Mouse (Mus musculus) Muller cell, postnatal 12 days (primary cell): ENCODE measurements around the gene Tpm3.

Experiments used
- DNase-seq: peaks from one replicate; pipeline ENCODE4 v3.0.0-alpha.2; 2015; ENCODE audit errors: inconsistent ontology term

Gene Tpm3

DNA sequence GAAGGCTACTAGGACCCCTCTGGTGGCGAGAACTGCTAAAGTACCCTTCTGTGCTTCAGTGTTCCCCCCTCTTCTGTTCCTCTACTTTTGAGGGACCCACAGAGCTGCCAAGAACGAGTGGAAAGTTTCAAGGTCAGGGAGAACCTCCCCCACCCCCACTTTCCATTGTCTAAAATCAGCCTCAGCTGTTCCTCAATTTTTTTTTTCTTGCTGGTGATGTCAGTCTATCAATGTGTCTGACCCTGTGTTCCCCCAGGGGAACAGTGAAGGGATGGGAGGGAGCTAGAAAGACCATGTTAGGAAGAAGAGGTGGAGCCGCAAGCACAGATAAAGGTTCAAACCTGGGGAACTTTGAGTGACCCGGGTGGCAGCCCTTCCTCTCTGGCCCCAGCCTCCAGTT lies at the start of gene Tpm3:
Gene Tpm3 (plus strand): TSS at position 356 of the 400 bp plus-strand sequence.
- no peak for DNase-seq

DNA sequence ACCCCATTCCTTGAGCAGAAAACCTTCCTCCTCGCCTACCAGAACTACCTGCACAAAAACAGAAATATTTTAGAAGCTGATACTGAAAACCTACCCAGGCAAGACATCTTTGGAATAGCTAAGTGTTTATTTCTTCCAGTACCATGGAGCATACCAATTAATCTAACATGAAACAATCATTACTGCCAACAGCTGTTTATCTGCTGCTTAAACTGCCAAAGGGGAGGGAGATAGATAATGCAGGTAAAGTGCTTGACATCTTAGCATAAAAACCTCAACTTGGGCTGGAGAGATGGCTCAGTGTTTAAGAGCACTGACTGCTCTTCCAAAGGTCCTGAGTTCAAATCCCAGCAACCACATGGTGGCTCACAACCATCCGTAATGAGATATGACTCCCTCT lies 37.8 kb upstream of the Tpm3 start:
- DNase-seq: no peak

DNA sequence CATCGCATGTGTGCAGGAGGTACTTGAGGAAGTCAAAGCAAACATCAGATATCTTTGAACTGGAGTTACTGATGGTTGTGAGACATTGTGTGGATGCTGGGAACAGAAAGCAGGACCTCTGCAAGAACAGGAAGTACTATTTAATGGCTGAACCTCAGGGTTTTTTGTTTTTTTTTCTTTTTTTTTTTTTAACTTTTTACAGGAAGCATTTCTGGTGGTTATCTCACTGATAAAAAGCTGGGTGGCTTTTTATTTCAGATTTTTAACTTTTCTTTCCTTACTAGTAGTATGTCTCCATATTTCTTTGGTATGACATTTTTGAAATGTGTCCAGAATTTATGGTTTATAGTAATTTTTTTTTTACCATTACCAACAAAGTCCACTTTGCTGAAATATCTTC lies 36.2 kb upstream of the Tpm3 start:
- DNase-seq: no peak

DNA sequence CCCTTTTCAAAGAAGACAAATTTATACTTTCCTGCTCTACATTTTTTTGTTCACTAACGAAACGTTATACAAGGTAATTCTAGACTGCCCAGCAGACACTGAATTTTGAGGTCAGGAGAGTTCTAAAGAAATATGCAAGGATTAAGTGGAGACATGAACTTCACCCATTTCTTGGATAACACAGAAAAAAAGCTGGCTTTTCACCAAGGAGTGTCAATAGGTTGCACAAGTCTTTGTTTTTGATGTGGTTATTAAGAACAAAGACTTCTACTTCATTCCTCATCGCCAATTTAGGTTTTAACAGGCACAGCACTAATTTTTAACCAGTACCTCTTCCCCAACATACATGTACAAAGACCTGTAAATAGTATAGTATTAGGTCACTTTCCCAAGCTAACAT lies 22.8 kb upstream of the Tpm3 start:
- DNase-seq: peak; percentile 43

DNA sequence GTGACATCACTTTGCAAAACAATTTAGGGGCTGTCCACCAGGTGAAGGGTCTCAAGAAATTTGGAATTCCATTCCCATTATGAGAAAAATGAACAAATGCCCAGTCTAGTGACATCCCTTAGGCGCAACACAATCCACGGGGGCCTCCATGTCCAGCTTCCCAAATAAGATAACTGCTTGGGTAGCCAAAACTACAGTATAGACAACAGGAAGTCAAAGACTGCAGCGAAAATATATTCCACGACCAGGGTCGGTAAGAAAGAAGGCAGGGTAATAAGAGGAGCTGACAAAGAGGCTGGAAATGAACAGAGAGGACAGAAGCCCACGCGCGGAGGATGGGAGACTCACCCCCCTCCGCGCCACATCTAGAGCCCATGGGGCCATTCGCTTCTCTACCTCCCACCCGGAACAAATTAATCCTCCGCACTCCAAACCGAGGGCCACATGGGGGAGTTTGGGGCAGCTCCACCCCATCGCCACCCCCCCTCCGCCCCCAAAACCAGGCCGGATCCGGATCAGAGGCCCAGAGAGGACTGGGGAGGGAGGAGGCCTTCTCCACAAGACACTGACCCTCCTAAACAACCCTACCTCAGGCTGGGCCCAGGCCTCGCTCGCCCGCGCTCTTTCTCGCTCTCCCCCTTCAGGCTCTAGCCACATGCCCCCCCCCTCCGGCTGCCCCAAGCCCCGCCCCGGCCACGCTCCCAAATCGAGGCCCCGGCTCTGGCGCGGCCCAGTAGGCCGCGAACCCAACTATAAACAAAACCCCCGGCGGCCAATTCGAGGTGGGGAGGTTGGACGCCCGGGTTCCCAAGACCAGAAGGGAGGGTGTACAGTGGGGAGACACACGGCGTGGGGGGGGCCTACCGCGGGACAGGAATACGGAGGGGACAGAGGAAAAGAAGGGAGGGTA lies 20.8 kb upstream of the Tpm3 start, which contains the start of gene 4933434E20Rik:
Gene 4933434E20Rik (plus strand): TSS at position 196 of the 910 bp plus-strand sequence.
- DNase-seq: peak; percentile 86

- peak; percentile 100 for DNase-seq
These were observed 19.9 kb upstream of the Tpm3 start, which contains the start of gene Ubap2l for GRCm38 (mm10) chr3:90052351-90053241. Gene Ubap2l, minus strand, starts transcription at chr3:90052628.

DNA sequence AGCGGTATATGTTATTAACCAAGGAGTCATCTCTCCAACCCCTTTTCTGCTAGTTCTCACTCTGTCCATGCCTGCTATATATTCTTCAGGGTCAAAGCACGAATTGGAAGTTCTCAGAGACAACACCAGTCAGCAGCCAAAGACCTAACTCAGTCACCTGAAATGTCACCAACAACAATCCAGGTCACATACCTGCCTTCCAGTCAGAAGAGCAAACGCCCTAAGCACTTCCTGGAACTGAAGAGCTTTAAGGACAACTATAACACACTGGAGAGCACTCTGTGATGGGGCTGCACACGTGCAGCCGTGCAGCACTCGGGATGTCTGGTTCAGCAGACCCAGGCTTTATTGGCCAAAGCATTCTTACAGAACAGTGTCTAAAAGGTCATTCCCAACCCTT lies 10.9 kb upstream of the Tpm3 start:
- DNase-seq: no peak

GRCm38 (mm10) chr3:90062539-90062938 lies 9.9 kb upstream of the Tpm3 start:
- DNase-seq: no peak

DNA sequence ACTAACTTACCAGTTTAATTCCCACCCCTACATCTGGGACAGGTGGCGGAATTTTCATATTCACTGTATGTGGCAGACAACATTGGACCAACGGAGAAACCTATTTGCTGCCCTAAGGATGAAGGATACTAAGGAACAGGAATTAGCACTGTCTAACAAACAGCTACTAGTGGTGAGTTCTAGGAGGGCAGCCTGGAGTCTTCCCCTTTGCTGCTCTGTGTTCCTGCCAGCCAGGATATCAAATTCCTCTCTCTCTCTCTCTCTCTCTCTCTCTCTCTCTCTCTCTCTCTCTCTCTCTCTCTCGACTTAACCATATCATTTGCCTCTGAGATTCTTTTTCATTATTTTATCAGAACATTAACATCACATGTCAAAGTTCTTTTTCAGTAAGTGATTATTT lies 8.1 kb upstream of the Tpm3 start:
- DNase-seq: no peak

DNA sequence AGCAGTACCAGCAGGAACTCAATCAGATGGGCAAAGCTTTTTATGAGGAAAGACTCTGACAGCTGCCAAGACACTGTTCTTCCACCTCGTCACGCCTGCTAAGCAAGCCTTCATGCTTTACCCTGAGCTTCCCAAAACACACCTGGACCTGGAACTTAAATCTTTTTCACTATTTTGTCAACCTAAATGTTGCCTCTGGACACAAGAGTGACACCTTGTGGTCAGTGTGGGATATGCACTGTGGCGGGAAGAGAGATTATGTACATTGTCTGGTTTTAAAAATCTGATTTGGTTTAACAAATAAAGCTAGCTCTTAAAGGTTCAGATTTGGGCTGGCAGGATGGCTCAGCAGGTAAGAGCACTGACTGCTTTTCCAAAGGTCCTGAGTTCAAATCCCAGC lies 6.9 kb upstream of the Tpm3 start:
- DNase-seq: no peak

DNA sequence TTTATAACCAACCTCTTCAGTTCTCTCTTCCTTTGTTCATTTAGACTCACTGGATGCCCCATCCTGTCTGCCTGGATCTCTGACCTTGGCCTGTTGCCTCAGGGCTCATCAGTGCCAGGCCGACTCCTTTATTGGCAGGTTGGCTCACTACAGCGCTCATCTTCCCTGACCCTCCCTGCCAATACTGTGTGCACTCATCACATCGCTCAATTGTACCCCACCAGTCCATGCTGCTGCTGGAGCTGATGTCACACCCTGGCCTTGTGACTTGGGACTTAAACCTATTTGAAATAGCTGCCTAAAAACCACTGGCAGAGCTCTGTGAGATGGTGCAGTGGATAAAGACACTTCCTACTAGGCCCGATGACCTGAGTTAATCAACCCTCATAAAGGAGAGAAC lies 4.6 kb upstream of the Tpm3 start:
- no peak for DNase-seq

- no peak for DNase-seq
These were observed 2.8 kb upstream of the Tpm3 start for GRCm38 (mm10) chr3:90069688-90070087.

DNA sequence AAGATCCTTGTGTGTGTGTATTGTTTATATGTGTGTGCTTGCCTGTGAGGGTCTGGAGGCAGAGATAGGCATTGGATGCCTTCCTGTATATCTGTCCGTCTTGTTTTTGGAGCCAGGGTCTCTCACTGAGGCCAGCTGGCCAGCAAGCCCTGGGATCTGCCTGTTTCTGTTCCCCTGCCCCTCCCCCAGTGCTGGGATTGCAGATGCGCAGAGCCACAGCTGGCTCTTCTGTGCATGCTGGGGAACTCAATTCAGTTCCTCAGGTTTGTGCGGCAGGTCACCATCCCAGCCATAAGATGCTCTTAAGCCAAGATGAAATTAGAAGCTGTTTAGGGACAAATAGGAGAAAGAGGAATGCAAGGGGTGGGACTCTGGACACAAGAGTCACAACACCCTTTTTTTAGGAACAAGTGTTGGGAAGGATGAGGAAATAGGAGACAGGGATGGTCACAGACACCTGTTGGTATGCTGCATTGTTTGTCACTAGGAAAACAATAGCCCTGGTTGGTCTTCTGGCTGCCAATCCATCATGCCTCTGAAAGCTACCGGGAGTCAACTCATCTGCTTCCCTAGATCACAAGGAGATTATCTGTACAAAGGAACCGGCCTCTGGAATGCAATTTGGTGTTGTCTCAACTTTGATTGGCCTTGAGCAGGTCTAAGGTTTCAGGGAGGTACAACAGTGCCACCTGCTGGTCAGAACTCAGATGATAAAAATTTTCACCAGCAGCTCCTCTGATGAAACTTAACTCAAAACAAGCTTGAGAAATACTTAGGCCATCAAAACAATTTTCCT lies 4.7 kb downstream of the Tpm3 start:
- DNase-seq: peak; percentile 83

GRCm38 (mm10) chr3:90078224-90078623 lies 5.8 kb downstream of the Tpm3 start:
- DNase-seq: no peak

GRCm38 (mm10) chr3:90079133-90079762 lies 6.8 kb downstream of the Tpm3 start:
- peak; percentile 98 for DNase-seq

DNA sequence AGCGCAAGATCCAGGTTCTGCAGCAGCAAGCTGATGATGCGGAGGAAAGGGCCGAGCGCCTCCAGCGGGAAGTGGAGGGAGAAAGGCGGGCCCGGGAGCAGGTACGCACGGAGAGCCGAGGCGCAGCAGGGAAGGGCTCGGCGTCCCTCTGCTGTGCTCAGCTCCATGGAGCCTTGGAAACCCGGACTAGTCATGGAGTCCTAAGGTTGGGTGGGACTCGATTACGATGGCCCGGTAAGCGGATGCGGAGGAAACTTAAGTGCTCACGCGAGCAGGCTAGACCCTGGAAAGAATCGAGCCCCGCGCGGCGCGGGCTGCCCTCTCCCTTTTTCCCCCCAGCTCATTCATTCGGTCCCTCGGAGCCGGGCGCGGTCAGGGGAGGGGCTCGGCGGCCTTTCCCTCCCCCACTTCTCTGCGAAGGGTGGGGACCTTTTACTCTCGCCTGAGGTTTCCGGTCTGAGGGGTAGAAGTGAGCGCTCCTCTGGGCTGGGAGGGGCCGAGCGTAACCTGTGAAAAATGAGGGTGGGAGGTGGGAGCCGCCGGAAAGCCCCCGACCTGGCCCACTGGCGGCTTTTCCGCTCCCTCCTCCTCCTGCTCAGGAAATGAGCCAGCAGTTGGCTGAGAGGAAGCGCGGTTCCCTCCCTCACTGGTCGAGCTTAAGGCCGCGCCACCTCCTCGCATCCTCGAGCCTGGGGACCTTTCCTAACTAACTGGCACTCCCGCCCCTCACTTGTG lies 7.5 kb downstream of the Tpm3 start:
- peak; percentile 85 for DNase-seq

GRCm38 (mm10) chr3:90080498-90080863 lies 8.0 kb downstream of the Tpm3 start:
- no peak for DNase-seq

DNA sequence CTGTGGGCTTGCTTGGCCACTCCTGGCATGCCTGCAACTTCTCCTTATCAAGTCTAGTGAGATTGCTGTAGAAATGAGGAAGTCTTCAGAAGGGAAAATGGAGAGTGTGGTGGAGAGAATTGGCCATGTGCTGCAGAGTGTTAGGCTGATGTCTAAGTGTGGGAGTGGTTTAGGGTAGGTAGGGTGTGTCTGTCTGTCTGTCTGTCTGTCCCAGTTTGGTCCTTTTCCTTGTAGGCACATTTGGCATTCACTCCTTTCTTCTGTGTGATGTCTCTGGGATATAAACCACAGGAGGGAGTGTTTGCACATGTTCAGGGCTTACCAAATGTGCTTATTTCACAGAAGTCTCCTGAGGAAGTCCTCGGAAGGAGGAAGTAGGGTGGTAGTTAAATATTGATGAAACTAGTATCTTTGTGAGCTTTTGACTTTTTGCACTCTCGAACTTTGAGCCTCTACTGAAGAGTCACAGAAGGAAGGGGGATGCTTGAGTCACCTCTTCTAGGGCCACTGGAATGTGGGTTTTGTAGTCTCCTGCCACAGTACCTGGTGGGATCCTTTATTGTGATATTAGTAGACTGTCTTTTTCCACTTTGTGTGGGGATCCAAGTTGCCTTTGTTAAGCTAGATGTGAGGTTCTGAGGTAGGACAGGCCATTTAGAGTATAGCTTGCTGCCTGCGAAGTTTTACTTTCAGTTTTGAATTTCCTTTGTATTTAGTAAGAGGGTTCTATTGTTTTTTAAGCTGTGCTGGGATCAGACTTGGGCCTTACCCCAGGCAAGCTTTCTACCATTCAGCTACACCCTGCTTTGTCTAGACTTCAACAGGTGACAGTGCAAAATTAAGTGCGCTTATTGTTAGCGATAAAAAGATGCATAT lies 9.2 kb downstream of the Tpm3 start:
- no peak for DNase-seq

DNA sequence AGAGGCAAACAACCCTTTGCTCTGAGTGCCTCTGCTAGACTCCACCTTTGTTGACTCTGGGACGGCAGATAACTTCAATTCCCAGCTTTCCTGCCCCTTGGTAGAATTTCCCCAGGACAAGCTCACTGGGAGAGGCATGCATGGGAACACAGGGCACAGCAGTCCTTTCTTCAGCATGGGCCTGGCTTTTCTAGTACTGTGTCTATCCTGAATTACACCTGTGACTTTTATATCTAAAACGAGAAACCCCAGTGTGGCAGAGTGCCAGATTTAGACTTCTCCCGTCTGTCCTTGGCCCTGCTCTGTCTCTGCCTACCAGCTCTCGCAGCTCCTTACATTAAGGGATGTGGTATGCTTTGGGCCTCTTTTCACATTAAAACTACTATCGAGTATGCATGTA lies 10.6 kb downstream of the Tpm3 start:
- DNase-seq: no peak
